Mouse (Mus musculus) heart, postnatal 0 days (tissue): ENCODE results near the gene Podn. TPM values are rescaled to one million over a fixed set of nuclear protein-coding genes. Genes with fewer than 3 reads are reported as not detected.
"Not testable (repeated sequence)": the region's sequence is repeated elsewhere in the genome, so short reads cannot be mapped to it uniquely, and the experiment has no call there.

ENCODE experiments used
- ATAC-seq: fragments of 200-750 bp; cut with Nextera tagmentation; 2 replicates; pipeline ENCODE4 v1.8.0; 2017; ENCODE audit warnings: low read depth, moderate number of reproducible peaks, moderate library complexity; ENCODE audit not compliant: insufficient read depth
- DNase-seq: peaks from one replicate; pipeline ENCODE4 v3.0.0-alpha.2; 2016; ENCODE audit warnings: low spot score
- H3K27ac ChIP-seq: fragments of 300-500 bp; sonication (generic); 2 replicates; pipeline ENCODE4 v1.5.1; 2014; ENCODE audit warnings: low read depth, mild to moderate bottlenecking
- H3K27me3 ChIP-seq: fragments of 300-500 bp; sonication (generic); 2 replicates; pipeline ENCODE4 v1.6.1; 2014; ENCODE audit warnings: low read length, mixed read lengths; ENCODE audit not compliant: control insufficient read depth, insufficient read depth
- H3K36me3 ChIP-seq: fragments of 300-500 bp; sonication (generic); replicated peaks from 2 replicates; pipeline ENCODE4 v1.6.1; 2014; ENCODE audit warnings: low read length, mixed read lengths; ENCODE audit not compliant: control insufficient read depth, insufficient read depth
- H3K4me1 ChIP-seq: fragments of 300-500 bp; sonication (generic); 2 replicates; pipeline ENCODE4 v1.6.1; 2014; ENCODE audit warnings: antibody characterized with exemption; ENCODE audit not compliant: control insufficient read depth, insufficient read depth
- H3K4me2 ChIP-seq: fragments of 300-500 bp; sonication (generic); 2 replicates; pipeline ENCODE4 v1.6.1; 2014; ENCODE audit warnings: low read depth, mild to moderate bottlenecking, low read length, moderate library complexity
- H3K4me3 ChIP-seq: fragments of 300-500 bp; sonication (generic); 2 replicates; pipeline ENCODE4 v1.5.1; 2014; ENCODE audit warnings: low read depth, low read length
- H3K9ac ChIP-seq: fragments of 300-500 bp; sonication (generic); replicated peaks from 2 replicates; pipeline ENCODE4 v1.6.1; 2014; ENCODE audit warnings: low read depth, low read length, mixed read lengths
- H3K9me3 ChIP-seq: fragments of 300-500 bp; sonication (generic); replicated peaks from 2 replicates; pipeline ENCODE4 v1.6.1; 2016; ENCODE audit warnings: low read length; ENCODE audit not compliant: control insufficient read depth
- CTCF ChIP-seq: IDR thresholded peaks from 2 replicates; pipeline ENCODE4 v1.5.1; 2016; ENCODE audit warnings: antibody characterized with exemption, control low read depth, low read depth
- EP300 ChIP-seq: IDR thresholded peaks from 2 replicates; pipeline ENCODE4 v1.6.1; 2016; ENCODE audit warnings: antibody characterized with exemption, low read depth
- WGBS: fragments of 180-500 bp; shearing (Covaris S2); extraction: QIAGEN DNeasy Blood & Tissue Kit; methylation state at CpG from one replicate; pipeline ENCODE4 v1.1.7; 2014; 5-methylcytosine and 5-hydroxymethylcytosine counted together
- polyA plus RNA-seq: library from polyadenylated mRNA; unstranded; fragments of >200 nt; fragmentation: Nextera tagmentation; extraction: Ambion mirVana; gene quantifications from 2 replicates; pipeline ENCODE4 v1.2.1, GENCODE M21; 2015
- total RNA-seq: library from RNA; depleted of rRNA; stranded (reverse); fragments of >200 nt; gene quantifications from 2 replicates; pipeline ENCODE4 v1.2.3, GENCODE M21; 2014; ENCODE audit warnings: low replicate concordance

Gene Podn
- total and polyA plus RNA-seq, 2 experiments from 2014 or later, result 0.53 to 5.0 TPM

DNA sequence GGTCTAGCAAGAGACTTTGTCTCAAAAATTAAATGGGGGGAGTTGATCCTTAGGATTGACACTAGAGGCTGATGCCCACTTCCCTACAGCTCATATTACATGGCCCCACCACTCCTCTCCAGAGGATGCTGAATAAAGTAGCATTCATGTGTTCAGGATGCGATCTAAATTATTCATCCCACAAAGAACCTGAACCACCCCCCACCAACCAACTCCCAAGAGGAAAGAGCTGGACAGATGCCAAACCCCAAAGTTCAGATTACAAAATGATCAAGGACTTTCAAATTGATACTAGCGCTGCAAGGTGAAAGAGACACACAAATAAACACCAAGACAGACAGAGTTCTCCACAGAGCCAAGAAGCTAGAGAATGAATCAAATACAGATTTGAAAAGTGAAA lies 16.5 kb downstream of the Podn start:
- no peaks in the 10 kb centered on the region for H3K9me3 ChIP-seq
- H3K4me2 ChIP-seq, result no peak overlapping the region
- TF ChIP-seq EP300 (no peak), CTCF (no peak)
- DNase-seq (no peak), ATAC-seq (no peak)
- H3K9ac ChIP-seq, result no peak overlapping the region
- no peak overlapping the region for H3K4me3 ChIP-seq
- no peaks in the 10 kb centered on the region for H3K27me3 ChIP-seq
- no peak overlapping the region for H3K27ac ChIP-seq
- whole genome bisulfite sequencing, result 75% methylated on average over 2 of the region's 2 CpGs
- no peaks in the 10 kb centered on the region for H3K4me1 ChIP-seq
- H3K36me3 ChIP-seq, result 0 out of 2 replicates have a peak, but pooled peaks cover under 1% of the 10 kb centered on the region

DNA sequence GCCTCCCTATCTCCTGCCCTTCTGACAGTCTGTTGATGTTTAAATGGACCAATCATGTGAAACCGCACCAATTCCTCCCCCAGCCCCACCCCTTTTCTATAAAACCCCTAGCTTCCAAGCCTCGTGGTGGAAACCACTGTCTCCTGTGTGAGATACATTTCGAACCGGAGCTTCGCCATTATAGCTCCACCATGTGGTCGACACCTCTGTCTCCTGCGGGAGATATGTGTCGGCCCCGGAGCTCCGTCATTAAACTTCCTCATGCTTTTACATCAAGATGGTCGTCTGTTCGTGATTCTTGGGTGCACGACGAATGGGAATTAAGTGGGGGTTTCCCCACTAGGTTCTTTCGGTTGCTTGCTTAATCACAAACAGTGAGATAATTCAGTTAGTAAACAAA lies 17.1 kb downstream of the Podn start:
- WGBS, result 77% methylated on average over 15 of the region's 15 CpGs
- not testable (repeated sequence) for H3K27ac ChIP-seq, H3K27me3 ChIP-seq, ATAC-seq, H3K4me2 ChIP-seq, H3K4me1 ChIP-seq, H3K36me3 ChIP-seq, H3K9ac ChIP-seq, DNase-seq, H3K4me3 ChIP-seq, H3K9me3 ChIP-seq
- TF ChIP-seq CTCF, result peak; percentile 10; the same call in 1 of the 2 replicates

DNA sequence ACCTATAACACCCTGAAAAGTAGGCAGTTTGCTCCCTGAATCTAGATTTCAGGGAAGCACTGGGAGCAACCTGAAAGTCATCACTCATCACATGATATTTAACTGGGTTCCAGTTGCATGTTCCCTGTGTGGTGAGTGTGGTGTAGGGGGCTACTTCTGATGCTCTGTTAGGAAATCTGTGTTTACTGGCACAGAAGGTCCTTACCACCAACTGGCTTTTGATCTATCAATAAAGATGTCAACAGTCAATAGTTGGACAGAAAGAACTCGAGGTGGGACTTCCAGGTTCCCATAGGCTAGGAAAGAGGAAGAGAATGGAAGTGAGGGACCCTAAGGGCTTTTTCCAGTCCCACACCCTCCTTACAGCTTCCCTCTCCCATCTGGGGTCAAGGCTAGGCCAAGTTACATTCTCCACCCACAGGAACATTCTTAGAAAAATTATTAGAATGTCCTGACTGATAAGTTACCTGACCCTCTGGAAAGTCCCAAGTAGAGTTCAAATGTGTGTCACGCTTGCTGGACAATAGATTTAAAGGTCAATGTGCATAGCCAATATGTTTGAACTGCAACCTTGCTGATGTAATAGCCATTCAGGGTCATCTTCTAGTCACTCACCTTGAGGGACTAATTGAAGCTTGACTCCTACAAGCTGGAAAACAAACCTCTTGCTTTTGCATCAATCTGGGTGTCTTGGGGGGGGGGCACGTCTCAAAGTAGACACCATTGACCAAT lies 18.9 kb downstream of the Podn start:
- TF ChIP-seq EP300, result no peak
- TF ChIP-seq CTCF, result no peak
- 74% methylated on average over 3 of the region's 3 CpGs for WGBS
- DNase-seq, result no peak
- Histone ChIP-seq H3K4me2 (no peak overlapping the region), H3K27ac (no peak overlapping the region), H3K9me3 (no peaks in the 10 kb centered on the region), H3K27me3 (no peaks in the 10 kb centered on the region), H3K4me3 (no peak overlapping the region), H3K36me3 (no peaks in the 10 kb centered on the region), H3K9ac (no peak overlapping the region), H3K4me1 (no peaks in the 10 kb centered on the region)
- ATAC-seq, result no peak

DNA sequence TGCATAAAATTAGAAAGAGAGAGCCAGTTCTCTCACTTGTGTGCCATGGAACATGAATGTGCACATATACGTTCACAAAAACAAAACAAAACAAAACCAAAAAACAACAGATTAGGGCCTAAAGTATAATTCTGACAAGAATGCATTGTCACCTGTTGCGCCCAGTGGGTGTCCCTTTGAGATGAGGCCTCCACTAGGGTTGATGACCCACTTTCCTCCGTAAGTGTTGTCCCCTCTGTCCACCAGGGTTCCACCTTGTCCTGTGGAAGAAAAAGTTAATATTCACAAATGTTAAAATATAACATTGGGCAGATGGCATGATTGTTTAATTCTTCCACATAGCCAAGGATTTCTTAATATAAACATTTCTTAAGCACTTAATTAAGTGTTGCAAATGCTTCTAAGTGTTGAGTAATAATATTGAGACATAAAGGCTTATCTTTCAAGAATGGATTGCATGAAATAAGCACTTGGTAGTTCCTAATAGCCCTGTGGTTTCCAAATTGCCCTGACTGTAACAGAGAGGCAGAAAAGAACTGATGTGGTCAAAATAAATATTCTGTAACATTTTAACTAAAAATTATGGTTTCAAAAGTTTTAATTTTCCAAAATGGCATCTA lies 21.9 kb downstream of the Podn start:
- no peak for TF ChIP-seq EP300
- no peak for TF ChIP-seq CTCF
- Histone ChIP-seq H3K9ac (no peak overlapping the region), H3K4me3 (no peak overlapping the region), H3K9me3 (no peaks in the 10 kb centered on the region), H3K27ac (no peak overlapping the region), H3K4me1 (peaks cover 10% of the 10 kb centered on the region; the same call in 1 of the 2 replicates), H3K27me3 (no peaks in the 10 kb centered on the region), H3K36me3 (no peaks in the 10 kb centered on the region), H3K4me2 (no peak overlapping the region)
- DNase-seq (no peak), ATAC-seq (no peak)
- 78% methylated on average over 3 of the region's 3 CpGs for WGBS

DNA sequence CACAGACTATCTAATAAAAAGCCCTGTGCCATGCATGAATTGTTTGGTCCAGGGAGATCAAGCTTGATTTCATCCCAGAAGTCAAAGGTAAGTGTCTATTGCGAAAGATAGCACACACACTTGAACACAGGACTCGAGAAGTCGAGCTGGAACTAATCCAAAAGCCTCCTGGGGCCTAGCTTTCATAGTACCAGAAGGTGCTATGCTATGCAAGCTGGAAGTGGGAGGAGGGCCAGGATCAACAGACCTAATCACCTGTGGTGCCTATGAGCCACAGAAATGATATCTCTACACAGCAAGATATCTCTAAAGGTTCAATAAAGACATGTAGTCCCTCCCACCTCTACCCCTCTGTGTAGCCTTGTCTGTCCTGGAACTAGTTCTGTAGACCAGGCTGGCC lies 24.2 kb downstream of the Podn start:
- TF ChIP-seq CTCF, result no peak
- TF ChIP-seq EP300, result no peak
- H3K27ac ChIP-seq, result no peak overlapping the region
- 86% methylated on average over 3 of the region's 3 CpGs for WGBS
- no peak overlapping the region for H3K4me3 ChIP-seq
- H3K27me3 ChIP-seq, result no peaks in the 10 kb centered on the region
- H3K4me2 ChIP-seq, result no peak overlapping the region
- H3K4me1 ChIP-seq, result peaks cover 10% of the 10 kb centered on the region; the same call in 1 of the 2 replicates
- peaks cover 12% of the 10 kb centered on the region for H3K36me3 ChIP-seq
- no peak for DNase-seq
- H3K9ac ChIP-seq, result no peak overlapping the region
- H3K9me3 ChIP-seq, result no peaks in the 10 kb centered on the region
- no peak for ATAC-seq
